Mouse (Mus musculus): ENCODE measurements around the gene Magi1. TPM values are rescaled to one million over a fixed set of nuclear protein-coding genes. Genes with fewer than 3 reads are reported as not detected.

The Magi1 gene
- total and polyA plus RNA-seq, 3 experiments: not detected

DNA sequence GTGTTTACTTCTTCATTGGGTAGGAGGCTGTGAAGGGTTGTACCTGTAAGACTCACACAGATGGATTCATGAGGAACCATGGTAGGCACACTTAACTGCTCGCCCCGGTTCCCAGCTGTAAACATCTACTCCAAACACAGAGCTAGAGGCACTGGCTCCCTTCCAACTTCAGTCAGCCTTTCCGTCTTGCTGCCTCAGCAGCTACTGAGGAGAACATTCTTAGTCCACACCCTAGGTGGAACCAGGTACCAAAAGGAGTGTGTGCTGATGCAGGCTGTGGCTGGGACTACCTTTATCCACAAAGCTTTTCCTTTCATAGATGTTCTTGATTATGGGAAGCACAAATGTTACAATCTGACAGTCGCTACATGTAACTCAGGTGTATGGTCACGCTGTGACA lies 585.8 kb downstream of the Magi1 start:
- no peak overlapping the region for H3K27ac ChIP-seq (ENCODE audit: insufficient read depth, low read depth)
- TF ChIP-seq TCF12 (IDR thresholded peaks at IDR 0.05; ENCODE audit: low read depth, low read length) (no peak), GABPA (IDR thresholded peaks at IDR 0.05; ENCODE audit: insufficient replicate concordance, low read depth, low read length) (no peak), ZNF384 (IDR thresholded peaks at IDR 0.05; ENCODE audit: low read depth, low read length) (no peak)
- H3K9ac ChIP-seq (ENCODE audit: insufficient read depth, low read depth): no peak overlapping the region
- H3K4me3 ChIP-seq (replicated peaks in 1 of 3; ENCODE audit: low read depth in 2 of 3, low read length in 2 of 3, poor library complexity in 1 of 3): no peak overlapping the region
- H3K4me2 ChIP-seq (ENCODE audit: insufficient read depth, low read depth, poor library complexity, severe bottlenecking): no peak overlapping the region
- in situ Hi-C loops (cut with MboI; ENCODE audit: low pct_ligation_motif_present, low pct_unique_long_range_greater_than_20kb, low sequenced_read_pairs) (no loop called here), dilution Hi-C loops (cut with MboI; ENCODE audit: extremely low pct_ligation_motif_present, extremely low pct_unique_long_range_greater_than_20kb, low sequenced_read_pairs) (no loop called here)
- H3K36me3 ChIP-seq (replicated peaks in 1 of 2; ENCODE audit: control insufficient read depth in 1 of 2, insufficient read depth in 1 of 2, low read length in 1 of 2): no peaks in the 10 kb centered on the region
- no peaks in the 10 kb centered on the region for H3K27me3 ChIP-seq (replicated peaks)
- no peak for DNase-seq (ENCODE audit: extremely low read depth)
- no peaks in the 10 kb centered on the region for H3K79me2 ChIP-seq (replicated peaks; ENCODE audit: control insufficient read depth, extremely low read depth, insufficient read depth, poor library complexity, severe bottlenecking)
- H3K4me1 ChIP-seq (ENCODE audit: control insufficient read depth in 1 of 2, insufficient read depth in 2 of 2): no peaks in the 10 kb centered on the region
- H3K9me3 ChIP-seq (replicated peaks; ENCODE audit: low read length): peaks cover 75% of the 10 kb centered on the region

DNA sequence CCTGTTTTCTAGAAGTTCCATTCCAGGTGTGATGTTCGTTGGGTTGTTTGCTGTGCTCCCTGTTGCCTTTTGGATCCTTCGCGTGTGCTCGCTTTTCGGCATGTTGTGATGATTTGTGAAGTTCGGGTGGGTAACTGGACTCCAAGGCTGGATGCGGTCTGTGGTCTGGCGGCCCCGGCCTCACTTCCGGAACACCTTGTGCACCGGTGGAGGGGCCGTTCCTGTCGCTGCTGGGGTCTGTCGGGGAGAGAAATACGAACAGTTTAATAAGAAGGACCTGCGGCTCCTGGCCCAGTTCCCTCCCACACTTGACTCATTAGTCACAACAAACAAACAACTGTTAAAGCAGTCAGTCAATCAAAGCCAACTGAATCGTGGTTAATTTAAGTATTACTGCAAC lies 605.0 kb downstream of the Magi1 start:
- Histone ChIP-seq H3K36me3 (replicated peaks in 1 of 2; ENCODE audit: control insufficient read depth in 1 of 2, insufficient read depth in 1 of 2, low read length in 1 of 2) (no peaks in the 10 kb centered on the region), H3K79me2 (replicated peaks; ENCODE audit: control insufficient read depth, extremely low read depth, insufficient read depth, poor library complexity, severe bottlenecking) (no peaks in the 10 kb centered on the region), H3K9me3 (replicated peaks; ENCODE audit: low read length) (peaks cover 71% of the 10 kb centered on the region), H3K9ac (ENCODE audit: insufficient read depth, low read depth) (no peak overlapping the region), H3K4me3 (replicated peaks in 1 of 3; ENCODE audit: low read depth in 2 of 3, low read length in 2 of 3, poor library complexity in 1 of 3) (no peak overlapping the region), H3K27me3 (replicated peaks) (no peaks in the 10 kb centered on the region), H3K27ac (ENCODE audit: insufficient read depth, low read depth) (no peak overlapping the region), H3K4me2 (ENCODE audit: insufficient read depth, low read depth, poor library complexity, severe bottlenecking) (no peak overlapping the region), H3K4me1 (ENCODE audit: control insufficient read depth in 1 of 2, insufficient read depth in 2 of 2) (no peaks in the 10 kb centered on the region)
- TF ChIP-seq KAT2A (IDR thresholded peaks at IDR 0.05; ENCODE audit: insufficient replicate concordance, low read length): no peak
- TF ChIP-seq ZKSCAN1 (IDR thresholded peaks at IDR 0.05; ENCODE audit: borderline replicate concordance, low read depth, low read length): no peak
- TF ChIP-seq SMC3 (IDR thresholded peaks at IDR 0.05; ENCODE audit: low read depth, low read length): no peak
- TF ChIP-seq JUN (IDR thresholded peaks at IDR 0.05; ENCODE audit: insufficient read depth, low read depth, low read length): no peak
- no peak for TF ChIP-seq RCOR1 (conservative IDR thresholded peaks at IDR 0.05; ENCODE audit: low read depth, low read length)
- TF ChIP-seq SIN3A (IDR thresholded peaks at IDR 0.05; ENCODE audit: low read length): no peak
- TF ChIP-seq CTCF (conservative IDR thresholded peaks at IDR 0.05 in 1 of 2, IDR thresholded peaks at IDR 0.05 in 1 of 2; ENCODE audit: low read depth in 2 of 2, low read length in 2 of 2): no peak
- TF ChIP-seq GABPA (IDR thresholded peaks at IDR 0.05; ENCODE audit: insufficient replicate concordance, low read depth, low read length): no peak
- no peak for TF ChIP-seq NRF1 (IDR thresholded peaks at IDR 0.05; ENCODE audit: low read depth, low read length)
- TF ChIP-seq MXI1 (IDR thresholded peaks at IDR 0.05; ENCODE audit: low read depth, low read length): no peak
- no peak for TF ChIP-seq BHLHE40 (IDR thresholded peaks at IDR 0.05; ENCODE audit: low read depth, low read length)
- TF ChIP-seq ZMIZ1 (IDR thresholded peaks at IDR 0.05; ENCODE audit: low read depth, low read length): no peak
- no peak for TF ChIP-seq TCF12 (IDR thresholded peaks at IDR 0.05; ENCODE audit: low read depth, low read length)
- no peak for TF ChIP-seq E2F4 (IDR thresholded peaks at IDR 0.05; ENCODE audit: insufficient replicate concordance, low read depth, low read length)
- no peak for TF ChIP-seq ELF1 (IDR thresholded peaks at IDR 0.05; ENCODE audit: low read depth, low read length)
- no peak for TF ChIP-seq USF2 (conservative IDR thresholded peaks at IDR 0.05; ENCODE audit: low read depth, low read length)
- in situ Hi-C loops (cut with MboI; ENCODE audit: low pct_ligation_motif_present, low pct_unique_long_range_greater_than_20kb, low sequenced_read_pairs): no loop called here
- dilution Hi-C loops (cut with MboI; ENCODE audit: extremely low pct_ligation_motif_present, extremely low pct_unique_long_range_greater_than_20kb, low sequenced_read_pairs): no loop called here
- DNase-seq (ENCODE audit: extremely low read depth): no peak

All from CH12.LX (cell line).